Mouse (Mus musculus): ENCODE measurements around the gene Wipf3.

Gene Wipf3

DNA sequence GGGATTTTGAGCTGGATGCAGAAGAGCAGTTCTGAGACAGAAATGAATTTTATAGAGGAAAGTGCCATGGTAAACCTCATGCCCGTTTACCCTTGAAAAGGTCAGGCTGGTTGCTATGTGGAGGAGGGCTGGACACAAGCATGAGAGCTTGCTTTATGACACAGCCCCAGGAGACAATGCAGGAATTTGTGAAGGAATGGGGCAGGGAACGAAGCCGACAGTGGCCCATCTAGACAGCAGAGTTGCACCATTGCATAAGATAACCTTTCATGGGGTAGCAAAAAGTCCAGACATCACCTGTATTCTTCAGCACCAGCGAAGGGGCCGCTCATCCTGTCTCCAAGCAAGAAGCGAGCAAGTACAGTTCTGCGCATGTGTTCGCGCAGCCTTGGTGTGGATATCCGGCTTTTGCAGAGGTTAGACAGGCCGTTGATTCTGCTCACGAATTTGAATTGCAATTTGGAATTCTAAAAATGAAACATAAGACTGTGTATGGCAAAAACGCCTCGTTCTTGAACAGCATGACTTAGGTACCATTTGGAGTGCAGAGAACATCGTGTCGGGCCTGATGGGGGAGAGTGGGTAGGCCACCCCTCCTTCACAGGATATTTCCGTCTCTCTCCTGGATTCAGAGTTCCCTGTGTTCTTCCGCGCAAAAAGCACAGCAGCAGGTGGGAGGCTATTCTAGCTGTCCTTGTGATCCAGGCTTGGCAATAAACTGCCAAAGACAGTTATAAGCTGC lies 46.7 kb downstream of the Wipf3 start:
- DNase-seq (ENCODE audit: low spot score in 2 of 2): peak; percentile 55 to 68

DNA sequence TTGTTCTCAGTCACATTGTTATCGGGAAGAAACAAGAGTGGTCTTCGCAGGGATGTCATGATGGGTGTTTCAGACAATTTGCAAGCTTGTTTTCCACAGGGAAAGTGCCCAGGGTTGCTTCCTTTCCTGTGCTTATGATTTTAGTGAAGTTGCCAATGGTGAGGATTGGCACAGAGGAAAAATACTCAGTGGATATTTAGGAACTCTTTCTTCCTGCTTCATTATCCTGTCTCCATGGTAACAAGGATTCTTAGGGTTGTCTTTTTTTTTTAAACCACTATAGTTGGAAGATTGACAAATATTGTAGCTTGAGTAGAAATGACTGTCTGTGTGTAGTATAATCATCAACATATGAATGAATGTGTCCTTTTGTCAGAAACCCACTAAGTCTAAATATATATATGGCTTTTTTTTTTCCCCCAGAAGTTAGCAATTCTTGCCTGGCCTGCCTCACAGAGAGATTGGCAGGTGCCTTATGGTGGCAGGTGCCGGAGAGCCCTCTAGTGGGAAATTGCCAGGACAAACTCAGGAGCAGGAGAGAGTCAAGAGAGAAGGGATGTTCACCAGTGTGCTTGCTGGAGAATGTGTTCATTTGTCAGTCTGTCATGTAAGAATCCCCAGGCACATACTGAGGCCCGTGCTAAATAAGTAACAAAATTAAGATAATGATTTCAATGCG lies 49.4 kb downstream of the Wipf3 start:
- peak; percentile 57 to 60 for DNase-seq (ENCODE audit: low spot score in 2 of 2)

DNA sequence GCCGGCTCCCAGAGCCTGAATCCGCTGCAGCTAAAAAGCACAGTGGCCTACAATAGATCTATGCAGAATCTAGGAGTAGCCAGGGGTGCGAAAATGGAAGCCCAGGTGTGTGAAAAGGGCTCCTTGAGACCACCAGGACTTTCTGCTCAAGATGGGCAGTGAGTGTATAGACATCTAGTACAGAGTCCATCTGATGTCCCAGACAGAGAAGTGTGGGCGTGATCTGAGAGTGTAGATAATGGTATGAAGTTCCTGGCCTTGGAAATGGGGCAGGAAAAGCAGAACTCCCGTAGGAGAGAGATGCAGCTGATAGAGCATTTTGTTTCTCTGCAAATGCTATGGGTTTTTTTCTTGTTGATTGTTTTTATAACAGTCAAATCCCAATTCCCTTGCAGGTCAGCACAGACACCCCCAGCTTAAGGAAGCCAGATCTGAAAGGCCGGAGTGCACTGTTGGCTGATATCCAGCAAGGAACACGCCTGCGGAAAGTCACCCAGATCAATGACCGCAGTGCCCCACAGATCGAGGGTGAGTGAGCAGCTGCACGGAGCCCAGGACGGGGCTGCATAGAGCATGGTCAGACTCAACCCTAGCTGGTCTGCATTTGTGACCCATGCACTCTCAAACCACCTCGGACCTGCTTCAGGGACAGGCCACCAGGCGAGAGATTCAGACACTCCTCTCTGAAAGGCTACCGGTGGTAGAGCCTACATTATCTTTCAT lies 52.1 kb downstream of the Wipf3 start:
- DNase-seq (ENCODE audit: low spot score in 2 of 2): no peak

DNA sequence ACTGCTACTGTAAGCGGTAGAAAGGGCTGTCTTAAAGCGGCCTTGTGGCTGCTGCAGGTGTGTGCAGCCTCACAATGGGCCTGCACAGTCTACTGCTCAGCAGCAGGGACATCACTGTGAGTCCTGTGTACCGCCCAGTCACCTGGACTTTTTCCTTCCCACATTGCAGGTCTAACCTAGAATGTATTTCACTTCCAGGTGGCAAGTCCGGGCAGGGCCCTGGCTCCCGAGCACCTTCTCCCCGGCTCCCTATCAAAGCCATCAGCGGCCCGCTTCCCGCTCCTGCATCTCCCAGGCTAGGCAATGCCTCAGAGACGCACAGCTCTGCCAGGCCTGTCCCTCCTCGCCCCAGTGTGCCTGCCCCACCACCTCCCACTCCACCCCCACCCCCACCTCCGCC lies 55.6 kb downstream of the Wipf3 start:
- no peak for DNase-seq (ENCODE audit: low spot score in 2 of 2)

DNA sequence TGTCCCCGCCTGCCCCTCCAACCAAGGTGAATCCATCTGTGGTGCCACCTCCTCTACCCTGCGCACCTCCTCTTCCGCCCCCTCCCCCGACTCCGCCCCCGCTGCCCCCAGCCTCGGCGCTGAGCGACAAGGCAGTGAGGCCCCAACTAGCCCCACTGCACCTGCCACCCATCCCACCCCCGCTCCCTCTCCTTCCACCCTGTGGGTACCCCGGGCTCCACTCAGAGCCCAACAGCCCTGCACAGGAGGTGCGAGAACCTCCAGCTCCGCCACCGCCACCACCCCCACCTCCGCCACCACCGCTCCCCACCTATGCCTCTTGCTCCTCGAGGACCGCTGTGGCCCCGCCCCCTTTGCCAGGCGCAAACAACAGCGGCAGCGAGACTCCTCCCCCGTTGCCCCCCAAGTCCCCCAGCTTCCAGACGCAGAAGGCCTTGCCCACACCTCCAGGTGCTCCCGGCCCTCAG lies 56.1 kb downstream of the Wipf3 start:
- no peak for DNase-seq (ENCODE audit: low spot score in 2 of 2)

DNA sequence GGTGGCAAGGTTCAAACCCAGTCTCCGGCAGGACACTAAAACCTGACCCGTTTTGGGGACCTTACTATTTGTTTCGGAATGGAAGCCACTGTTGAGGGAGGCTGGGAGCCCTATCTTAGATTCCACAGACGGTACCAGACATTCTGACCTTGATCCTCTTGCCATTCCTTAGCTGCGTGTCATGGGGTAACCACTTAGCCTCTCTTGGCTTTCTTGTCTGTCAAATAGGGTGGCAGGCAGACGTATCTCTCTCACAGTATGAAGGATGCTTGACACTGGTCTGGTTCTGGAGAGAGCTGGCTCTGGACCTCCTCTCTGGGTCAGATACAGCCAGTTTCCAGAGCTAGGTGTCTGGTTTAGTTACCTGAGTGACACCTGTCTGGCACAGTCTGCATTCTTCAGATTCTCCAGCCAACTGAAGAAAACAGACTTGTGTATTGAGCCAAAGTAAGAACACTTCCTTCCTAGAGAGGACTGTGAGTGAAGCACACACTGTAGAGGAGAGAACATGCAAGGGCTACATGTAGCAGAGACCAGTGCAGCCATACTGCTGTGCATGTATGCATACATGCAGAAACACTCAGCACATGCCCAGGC lies 56.7 kb downstream of the Wipf3 start:
- DNase-seq (ENCODE audit: low spot score in 2 of 2): no peak

DNA sequence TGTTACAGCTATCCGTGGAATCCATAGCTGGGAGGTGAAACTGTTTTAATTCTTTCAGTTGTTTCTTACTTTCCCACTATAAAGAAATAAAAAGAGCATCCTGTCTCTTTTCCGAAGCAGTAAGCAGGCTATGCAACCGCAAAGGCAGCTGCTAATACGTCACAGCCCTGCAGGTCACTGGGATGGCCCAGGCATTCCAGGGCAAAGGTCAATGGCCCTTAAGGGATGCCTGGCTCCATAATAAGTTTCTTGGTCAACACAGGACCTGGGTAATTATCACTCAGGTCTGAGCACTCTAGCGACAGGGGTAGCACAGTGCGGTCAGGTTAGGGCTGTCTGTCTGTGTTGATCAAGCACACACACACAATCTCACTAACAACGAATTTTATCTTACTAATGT lies 61.7 kb downstream of the Wipf3 start:
- DNase-seq (ENCODE audit: low spot score in 2 of 2): no peak

DNA sequence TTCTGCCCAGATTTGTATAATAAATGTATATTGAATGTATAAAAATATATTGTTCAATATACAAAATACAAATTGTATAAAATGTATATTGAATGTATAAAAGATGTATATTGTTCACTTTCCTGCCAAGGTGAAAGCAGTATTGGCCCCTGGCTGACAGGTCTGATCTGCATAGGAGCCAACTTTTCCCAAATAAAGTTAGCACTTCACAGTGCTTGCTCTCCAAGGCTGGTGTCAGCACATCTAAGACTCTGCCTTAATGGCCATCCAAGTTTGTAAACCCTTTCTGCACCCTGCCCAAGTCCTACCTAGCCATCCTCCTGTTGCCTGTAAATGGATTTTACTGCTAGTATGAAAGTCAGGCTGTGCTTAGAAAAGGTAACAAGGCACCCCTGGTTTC lies 64.7 kb downstream of the Wipf3 start:
- DNase-seq (ENCODE audit: low spot score in 2 of 2): no peak

DNA sequence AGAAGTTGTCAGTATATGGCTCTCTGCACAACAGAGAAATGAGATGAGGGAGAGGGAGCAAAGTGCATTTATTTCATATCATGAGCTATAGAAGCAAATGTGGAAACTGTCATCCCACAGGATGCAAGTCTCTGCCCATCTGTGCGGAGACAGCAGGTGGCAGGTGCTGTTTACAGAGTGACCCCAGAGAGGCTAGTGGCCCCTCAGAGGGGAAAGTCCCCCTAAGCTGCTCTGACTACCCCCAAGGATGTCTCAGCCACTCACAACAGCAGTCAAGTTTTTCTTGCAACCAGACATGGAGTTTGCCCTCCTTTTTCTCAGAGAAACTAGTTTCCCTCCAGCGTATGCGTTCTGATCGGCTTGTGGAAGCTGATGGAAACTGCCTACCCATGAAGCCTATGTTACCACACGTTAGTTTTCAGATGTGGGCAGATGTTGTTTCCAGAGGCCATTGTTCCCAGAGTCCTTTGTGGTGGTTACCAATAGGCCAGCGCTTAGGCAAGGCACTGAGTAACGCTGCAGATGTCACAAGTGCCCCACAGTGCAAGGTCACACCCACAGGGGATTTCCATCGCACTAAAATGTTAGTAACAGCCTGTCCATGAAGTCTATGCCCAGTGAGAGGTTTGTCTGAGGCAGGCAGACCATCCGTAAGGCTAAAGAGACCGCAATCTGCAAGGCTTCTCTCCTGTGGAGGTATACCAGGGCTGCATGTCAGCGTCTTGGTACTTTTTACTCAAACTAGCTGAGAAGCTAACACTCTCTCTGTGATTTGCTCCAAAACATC lies 65.4 kb downstream of the Wipf3 start:
- DNase-seq (ENCODE audit: low spot score in 2 of 2): no peak

DNA sequence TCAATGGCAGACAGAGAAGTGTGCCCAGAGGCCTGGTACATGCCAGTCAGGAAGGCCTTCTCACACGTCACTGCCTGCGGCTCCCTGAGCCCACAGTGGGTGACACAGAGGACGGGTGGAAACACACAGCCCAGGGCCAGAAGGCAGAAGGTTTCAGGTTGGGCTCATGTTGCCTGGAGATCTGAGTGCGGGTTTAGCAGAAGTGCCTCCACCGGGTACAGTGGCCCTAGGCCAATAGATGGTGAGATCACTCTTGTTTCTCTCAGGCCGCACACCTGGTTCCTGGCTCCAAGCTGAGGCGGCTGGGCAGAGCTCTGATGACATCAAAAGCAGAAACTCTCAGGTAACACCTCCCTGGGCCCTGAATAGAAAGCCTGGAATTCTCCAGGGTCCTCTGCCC lies 66.8 kb downstream of the Wipf3 start:
- no peak for DNase-seq (ENCODE audit: low spot score in 2 of 2)

DNA sequence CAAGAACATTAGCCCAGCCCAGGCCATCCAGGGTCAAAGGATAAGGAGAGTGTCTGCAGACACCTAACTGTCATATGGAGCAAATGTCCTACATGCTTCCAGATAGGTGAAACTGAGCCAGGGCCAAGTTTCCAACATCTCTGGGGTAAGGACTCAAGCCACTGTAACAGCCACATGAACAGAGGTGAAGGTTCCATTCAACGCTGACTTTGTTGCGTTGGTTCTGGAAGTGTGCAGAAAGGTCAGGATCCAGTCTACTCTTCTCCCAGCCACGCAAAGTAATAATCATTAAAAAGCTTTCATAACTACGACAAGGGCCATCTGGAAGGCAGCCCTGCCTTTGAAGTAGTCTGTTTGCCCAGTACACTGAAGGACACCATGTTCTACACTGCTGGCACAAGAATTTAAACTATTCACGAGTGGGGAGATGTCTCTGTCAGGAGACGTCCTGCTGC lies 73.3 kb downstream of the Wipf3 start:
- no peak for DNase-seq (ENCODE audit: low spot score in 2 of 2)

DNA sequence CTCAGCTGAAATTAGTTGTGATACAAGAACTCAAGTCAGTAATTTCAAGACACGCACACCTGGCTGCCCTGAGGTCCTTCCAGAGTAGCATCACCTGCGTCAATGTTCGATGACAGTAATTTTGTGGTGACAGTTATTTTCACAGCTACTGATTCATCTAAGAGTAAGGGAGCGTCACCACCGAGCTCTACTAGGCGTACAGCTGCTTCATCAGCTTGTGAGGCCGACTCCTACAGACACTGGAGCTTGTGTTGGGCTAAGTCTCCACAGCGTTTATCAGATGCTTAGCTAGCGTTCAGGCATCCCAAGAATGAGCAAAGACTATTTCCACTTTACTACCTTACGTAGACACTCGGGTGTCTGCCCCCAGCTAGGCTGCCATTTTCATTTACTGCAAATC lies 76.9 kb downstream of the Wipf3 start:
- DNase-seq (ENCODE audit: low spot score in 2 of 2): no peak

DNA sequence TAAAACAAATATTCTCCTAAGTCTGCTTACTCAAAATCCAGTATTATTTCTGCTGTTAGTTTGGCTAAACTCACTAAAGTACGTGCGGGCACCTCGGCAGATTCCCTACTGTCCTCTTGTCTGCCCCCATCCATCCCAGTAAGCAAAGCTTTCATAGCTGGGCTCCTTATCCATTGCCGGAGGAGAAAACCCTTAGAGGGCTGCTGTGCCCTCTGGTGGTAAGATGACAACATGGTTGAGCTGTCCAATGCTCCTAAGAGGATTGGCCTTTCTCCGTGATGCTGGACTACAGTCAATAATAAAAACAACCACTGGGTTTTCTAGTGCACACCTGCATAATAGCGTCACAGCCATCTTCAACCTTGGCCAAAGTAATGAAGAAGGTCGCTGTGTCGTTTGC lies 77.6 kb downstream of the Wipf3 start:
- DNase-seq (ENCODE audit: low spot score in 2 of 2): peak; percentile 67 to 77

DNA sequence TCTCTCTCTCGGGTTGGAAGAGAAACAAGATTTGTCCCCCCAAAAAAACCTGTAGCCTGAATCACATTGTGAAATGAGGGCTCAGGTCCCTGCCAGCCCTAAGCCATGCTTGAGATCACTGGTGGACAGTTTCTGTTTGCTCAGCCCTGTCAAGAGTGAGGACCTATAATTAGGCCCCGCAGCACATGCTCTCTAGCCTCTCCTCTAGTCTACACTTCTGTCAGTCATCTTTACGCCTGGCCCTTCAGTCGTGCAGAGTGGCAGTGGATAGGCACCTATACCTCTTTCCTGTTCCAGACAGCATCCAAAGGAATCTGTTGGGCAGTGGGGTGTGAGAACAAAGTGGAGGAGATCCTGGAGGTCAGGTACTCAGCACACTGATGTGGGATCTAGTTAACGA lies 78.4 kb downstream of the Wipf3 start:
- DNase-seq (ENCODE audit: low spot score in 2 of 2): no peak

DNA sequence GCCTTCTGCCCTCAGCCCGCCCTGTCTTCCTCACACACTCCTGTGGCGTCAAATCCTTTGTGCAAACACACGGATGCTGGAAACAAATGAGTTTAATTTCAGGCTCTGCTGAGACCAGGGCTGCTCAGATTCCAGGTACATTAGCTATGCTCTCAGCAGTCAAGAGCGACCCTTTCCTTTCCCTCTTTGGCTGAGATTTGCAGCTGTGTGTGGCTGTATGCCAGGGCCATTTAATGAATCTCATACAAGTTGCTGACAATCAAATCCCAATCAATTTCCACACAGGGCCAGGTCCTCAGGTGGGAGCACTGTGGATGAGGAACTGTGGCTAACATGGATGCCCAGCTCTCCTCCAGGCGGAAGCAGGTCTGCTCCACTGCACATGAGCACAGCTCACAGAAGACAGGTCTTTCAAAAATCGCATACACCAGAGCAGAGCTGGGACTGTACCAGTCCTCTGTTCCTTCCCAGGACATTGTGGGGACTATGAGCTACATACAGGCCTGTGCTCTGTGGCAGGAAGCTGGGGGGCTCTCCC lies 78.9 kb downstream of the Wipf3 start:
- DNase-seq (ENCODE audit: low spot score in 2 of 2): no peak

DNA sequence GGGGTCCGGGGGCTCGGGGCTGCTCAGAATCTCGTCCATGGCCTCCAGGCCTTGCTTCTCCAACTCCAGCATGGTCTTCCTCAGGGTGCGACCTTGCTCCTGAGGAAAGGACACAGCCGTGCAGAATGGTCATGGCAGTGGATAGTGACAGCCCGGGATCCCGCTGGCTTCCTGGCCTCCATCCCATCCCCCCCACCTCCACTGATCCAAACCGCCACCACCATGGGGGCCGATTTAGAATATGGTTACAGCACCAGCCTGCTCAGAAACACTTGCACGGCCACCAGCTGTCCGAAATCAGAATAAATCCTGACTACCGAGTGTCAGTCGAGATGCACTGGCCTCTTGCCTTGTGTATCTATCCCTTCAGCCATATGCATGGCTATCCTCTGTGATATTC lies 79.9 kb downstream of the Wipf3 start:
- DNase-seq (ENCODE audit: low spot score in 2 of 2): no peak

DNA sequence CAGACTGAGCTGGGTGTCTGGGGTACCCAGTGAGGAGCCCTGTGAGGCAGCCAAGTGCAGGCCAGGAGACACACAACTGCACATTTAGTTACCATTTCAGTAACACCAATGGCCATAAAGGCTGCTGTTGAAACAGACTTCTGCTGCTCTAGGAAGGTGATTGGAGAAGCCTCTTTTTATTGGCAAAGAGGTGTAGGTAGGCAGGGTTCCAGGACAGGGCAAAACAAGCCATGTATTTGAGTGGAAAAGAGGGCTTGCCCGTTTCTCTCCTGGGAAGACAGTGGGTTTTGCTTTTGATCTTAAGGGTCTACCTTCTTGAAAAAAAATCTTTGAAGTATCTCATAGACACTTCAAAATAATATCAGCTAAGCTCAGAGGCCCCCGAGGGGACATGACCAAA lies 82.9 kb downstream of the Wipf3 start:
- no peak for DNase-seq (ENCODE audit: low spot score in 2 of 2)

DNA sequence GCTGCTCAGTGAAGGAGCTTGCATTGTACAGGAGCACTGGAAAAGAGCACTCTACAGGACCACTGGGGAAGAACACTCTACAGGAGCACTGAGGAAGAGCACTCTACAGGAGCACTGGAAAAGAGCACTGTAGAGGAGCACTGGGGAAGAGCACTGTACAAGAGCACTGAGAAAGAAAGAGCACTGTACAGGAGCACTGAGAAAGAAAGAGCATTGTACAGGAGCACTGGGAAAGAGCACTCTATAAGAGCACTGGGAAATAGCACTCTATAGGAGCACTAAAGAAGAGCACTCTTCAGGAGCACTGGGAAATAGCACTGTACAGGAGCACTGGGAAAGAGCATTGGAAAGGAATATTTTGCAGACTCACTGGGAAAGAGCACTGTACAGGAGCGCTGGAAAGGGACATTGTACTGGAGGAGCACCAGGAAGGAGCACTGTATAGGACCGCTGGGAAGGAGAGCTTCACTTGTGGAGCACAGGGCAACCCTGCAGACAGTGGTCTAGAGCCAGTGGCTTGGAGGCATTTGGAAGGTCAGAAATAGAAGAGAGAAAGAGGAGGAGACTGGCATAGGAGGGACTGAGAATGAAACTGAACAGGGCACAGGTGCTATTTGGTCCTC lies 87.2 kb downstream of the Wipf3 start:
- DNase-seq (ENCODE audit: low spot score in 2 of 2): no peak

DNA sequence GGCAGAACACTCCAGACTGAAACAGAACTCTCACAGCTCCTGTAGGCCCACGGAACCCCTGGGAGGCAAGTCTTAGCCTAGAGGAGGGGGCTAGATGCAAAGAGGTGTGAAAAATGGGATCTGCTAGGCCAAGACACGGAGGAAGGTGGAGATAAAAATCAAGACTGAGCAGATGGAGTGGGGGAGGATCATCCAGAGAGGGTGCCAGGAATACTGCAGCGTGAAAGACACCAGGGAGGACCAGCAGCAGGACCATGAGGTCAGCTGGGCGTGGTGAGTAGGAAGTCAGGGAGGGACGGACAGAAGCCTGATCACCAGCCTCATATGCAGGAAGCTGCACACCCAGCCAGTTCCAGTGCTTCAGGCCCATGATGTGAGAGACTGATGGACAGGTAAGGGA lies 89.4 kb downstream of the Wipf3 start:
- no peak for DNase-seq (ENCODE audit: low spot score in 2 of 2)

DNA sequence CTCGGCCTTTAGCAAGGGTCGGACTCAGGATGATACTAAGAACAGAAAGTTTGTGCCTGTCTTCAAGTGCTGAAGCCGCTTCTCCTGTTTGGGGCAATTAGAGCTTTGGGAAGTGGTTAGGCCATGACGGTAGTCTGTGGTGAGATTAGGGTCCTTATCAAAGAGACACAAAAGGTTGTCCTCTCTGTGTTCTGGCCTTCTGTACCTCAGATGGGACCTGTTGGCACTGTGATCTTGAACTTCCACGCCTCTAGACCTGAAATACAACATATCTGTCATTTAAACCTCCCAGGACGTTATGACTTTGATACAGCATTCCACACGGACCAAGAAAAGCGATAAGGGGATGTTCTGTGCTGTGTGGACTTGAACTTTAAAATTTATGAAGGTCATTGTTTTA lies 99.3 kb downstream of the Wipf3 start:
- no peak for DNase-seq (ENCODE audit: low spot score in 2 of 2)

DNA sequence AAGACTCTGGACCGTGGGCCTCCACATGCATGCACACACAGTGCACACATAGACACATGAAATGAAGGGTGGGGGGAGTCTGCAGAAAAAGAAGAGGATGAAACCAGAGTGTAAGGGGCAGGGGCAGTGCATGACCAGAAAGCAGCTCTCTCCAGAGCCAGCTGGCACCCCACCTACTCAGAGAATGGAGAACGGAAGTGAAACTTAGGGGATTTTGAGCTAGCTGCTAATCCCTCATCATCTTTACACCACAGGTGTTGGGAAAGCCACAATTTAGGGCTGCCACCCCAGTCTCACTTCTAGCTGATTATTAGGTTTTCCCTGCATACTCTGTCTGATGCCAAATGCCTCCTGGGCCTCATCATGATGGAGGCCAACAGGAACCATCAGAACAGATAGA lies 100.8 kb downstream of the Wipf3 start:
- DNase-seq (ENCODE audit: low spot score in 2 of 2): no peak

Measured in right cerebral cortex, postnatal 10 days (tissue).